Mouse (Mus musculus): ENCODE results near the gene Oaf.

DNA sequence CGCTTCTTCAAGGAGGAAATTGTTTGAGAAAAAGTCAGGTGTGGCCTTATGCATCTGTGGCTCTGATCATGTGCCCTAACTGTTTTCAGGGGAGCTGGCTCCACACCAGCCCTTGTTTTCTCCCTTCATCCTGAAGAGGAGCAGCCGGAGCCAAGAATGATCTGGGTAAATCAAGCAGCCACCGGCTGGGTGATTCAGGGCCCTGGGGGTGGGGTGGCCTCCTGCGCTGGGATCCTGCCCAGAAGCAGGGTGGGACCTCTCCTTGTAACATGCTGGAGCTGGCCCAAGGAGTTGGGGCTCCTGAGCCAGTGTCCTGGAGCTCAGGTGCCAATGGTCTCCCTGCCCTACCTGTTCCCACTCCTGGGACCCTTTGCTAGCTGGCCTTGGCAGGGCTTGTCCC, 45.6 kb upstream of the Oaf start:
- TF ChIP-seq CTCF (IDR thresholded peaks at IDR 0.05; ENCODE audit: extremely low read depth, insufficient read length, insufficient replicate concordance, low read depth, low read length) (no peak), POLR2A (IDR thresholded peaks at IDR 0.05; ENCODE audit: low read depth, low read length) (no peak)
